Mouse (Mus musculus) hindbrain, embryonic 11.5 days (tissue): Measurements from ENCODE around the gene Clec14a. TPM values are rescaled to one million over a fixed set of nuclear protein-coding genes. Genes with fewer than 3 reads are reported as not detected.
A peak's percentile ranks its signal among the peaks of the same experiment; 100 is the strongest.
"Not testable (repeated sequence)": the region's sequence is repeated elsewhere in the genome, so short reads cannot be mapped to it uniquely, and the experiment has no call there.

Experiments
- ATAC-seq: fragments of 200-750 bp; cut with Nextera tagmentation; 2 replicates; pipeline ENCODE4 v1.8.0; 2017; ENCODE audit warnings: mild to moderate bottlenecking, moderate TSS enrichment, moderate library complexity; ENCODE audit not compliant: low FRiP score
- DNase-seq: peaks from one replicate; pipeline ENCODE4 v3.0.0-alpha.2; 2015; ENCODE audit warnings: low spot score
- H3K27ac ChIP-seq: fragments of 300-500 bp; sonication (generic); 2 replicates; pipeline ENCODE4 v1.5.1; 2014; ENCODE audit warnings: mild to moderate bottlenecking, low read depth, low read length
- H3K27me3 ChIP-seq: fragments of 300-500 bp; sonication (generic); 2 replicates; pipeline ENCODE4 v1.6.1; 2014; ENCODE audit warnings: mild to moderate bottlenecking, low read length, moderate library complexity, mixed read lengths; ENCODE audit not compliant: control insufficient read depth, insufficient read depth
- H3K36me3 ChIP-seq: fragments of 300-500 bp; sonication (generic); 2 replicates; pipeline ENCODE4 v1.6.1; 2014; ENCODE audit warnings: mild to moderate bottlenecking, low read length, moderate library complexity, mixed read lengths; ENCODE audit not compliant: control insufficient read depth, insufficient read depth
- H3K4me1 ChIP-seq: fragments of 300-500 bp; sonication (generic); replicated peaks from 2 replicates; pipeline ENCODE4 v1.6.1; 2014; ENCODE audit warnings: low read length, mixed read lengths; ENCODE audit not compliant: control insufficient read depth, insufficient read depth
- H3K4me2 ChIP-seq: fragments of 300-500 bp; sonication (generic); replicated peaks from 2 replicates; pipeline ENCODE4 v1.6.1; 2014; ENCODE audit warnings: mild to moderate bottlenecking, low read depth, low read length
- H3K4me3 ChIP-seq: fragments of 300-500 bp; sonication (generic); 2 replicates; pipeline ENCODE4 v1.5.1; 2014; ENCODE audit warnings: low read depth, low read length
- H3K9ac ChIP-seq: fragments of 300-500 bp; sonication (generic); 2 replicates; pipeline ENCODE4 v1.6.1; 2014; ENCODE audit warnings: low read depth, low read length
- H3K9me3 ChIP-seq: fragments of 300-500 bp; sonication (generic); 2 replicates; pipeline ENCODE4 v1.6.1; 2016; ENCODE audit warnings: low read length; ENCODE audit not compliant: control insufficient read depth
- WGBS: fragments of 180-500 bp; shearing (Covaris S2); extraction: QIAGEN DNeasy Blood & Tissue Kit; methylation state at CpG from one replicate; pipeline ENCODE4 v1.1.7; 2014; 5-methylcytosine and 5-hydroxymethylcytosine counted together
- polyA plus RNA-seq: library from polyadenylated mRNA; unstranded; fragments of >200 nt; fragmentation: Nextera tagmentation; extraction: Ambion mirVana; gene quantifications from 2 replicates; pipeline ENCODE4 v1.2.1, GENCODE M21; 2014

Clec14a gene
- 7.0 TPM in 2 replicates for polyA plus RNA-seq

DNA sequence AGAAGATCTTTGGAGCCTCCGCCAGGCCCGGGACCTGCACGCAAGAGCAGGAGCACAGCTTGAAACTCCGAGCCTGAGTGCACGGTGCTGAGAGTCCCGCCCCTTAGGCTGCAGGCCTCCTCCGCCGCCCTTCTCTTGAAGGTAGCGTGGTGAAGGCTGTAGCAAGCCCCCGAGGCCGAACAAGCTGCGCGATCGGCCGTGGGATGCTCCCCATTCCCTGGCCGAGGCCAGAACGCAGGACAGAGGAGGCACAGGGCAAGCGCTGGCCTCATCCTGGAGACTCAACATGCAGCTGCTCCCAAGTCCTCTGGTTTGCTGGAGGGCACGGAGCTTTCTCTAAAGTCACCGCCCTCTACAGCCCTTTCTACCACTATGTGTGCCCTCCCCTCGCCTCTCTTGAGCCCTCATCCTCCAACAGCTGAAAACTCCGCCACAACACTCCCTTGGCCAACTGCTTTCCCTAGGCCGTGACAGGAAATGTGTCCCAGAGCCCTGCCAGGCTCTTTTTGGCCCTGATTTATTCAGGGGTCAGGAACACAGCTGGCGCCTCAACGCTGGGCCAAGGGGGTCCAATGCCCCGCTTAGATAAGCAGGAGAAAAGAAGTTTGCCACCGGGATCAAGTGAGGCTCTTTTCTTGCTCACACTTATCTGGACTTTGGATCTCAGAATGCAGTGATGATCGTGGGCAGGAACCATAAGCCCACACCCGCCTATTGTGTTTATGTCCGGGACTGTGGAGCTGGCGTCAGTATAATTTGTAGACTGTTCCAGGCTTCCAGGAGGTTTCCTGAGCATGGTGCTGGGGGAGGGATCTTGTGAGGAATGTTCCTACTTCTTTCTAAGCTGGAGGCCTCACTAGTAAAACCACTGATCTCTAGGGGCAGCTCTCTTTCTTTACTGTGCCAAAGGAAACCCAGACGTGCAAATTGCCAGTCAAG is at the start of gene Clec14a:
TSS of gene Clec14a (minus strand) at position 728 of the 939 bp plus-strand sequence.
- DNase-seq: peak; percentile 59
- H3K27ac ChIP-seq: no peak within 1 kb of the TSS
- 7% methylated on average over 32 of the region's 32 CpGs for WGBS

GRCm38 (mm10) chr12:58307835-58308234 is 38.7 kb upstream of the Clec14a start:
- Histone ChIP-seq H3K27me3 (no peaks in the 10 kb centered on the region), H3K27ac (no peak overlapping the region), H3K4me1 (no peaks in the 10 kb centered on the region), H3K9me3 (no peaks in the 10 kb centered on the region), H3K4me2 (no peak overlapping the region), H3K36me3 (no peaks in the 10 kb centered on the region), H3K9ac (no peak overlapping the region), H3K4me3 (no peak overlapping the region)
- 86% methylated on average over 2 of the region's 2 CpGs for WGBS
- ATAC-seq (no peak), DNase-seq (no peak)

More for the DNA sequence above, at the start of gene Clec14a:
- peak within 1 kb of the TSS; percentile 42 for H3K9ac ChIP-seq
- peaks cover 3% of the 10 kb centered on the region; the same call in 1 of the 2 replicates for H3K27me3 ChIP-seq
- no peaks in the 10 kb centered on the region for H3K4me1 ChIP-seq
- peak; percentile 87 for ATAC-seq
- no peaks in the 10 kb centered on the region for H3K9me3 ChIP-seq
- peak within 1 kb of the TSS; percentile 31 for H3K4me3 ChIP-seq
- no peaks in the 10 kb centered on the region for H3K36me3 ChIP-seq
- peak within 1 kb of the TSS; percentile 55 for H3K4me2 ChIP-seq

DNA sequence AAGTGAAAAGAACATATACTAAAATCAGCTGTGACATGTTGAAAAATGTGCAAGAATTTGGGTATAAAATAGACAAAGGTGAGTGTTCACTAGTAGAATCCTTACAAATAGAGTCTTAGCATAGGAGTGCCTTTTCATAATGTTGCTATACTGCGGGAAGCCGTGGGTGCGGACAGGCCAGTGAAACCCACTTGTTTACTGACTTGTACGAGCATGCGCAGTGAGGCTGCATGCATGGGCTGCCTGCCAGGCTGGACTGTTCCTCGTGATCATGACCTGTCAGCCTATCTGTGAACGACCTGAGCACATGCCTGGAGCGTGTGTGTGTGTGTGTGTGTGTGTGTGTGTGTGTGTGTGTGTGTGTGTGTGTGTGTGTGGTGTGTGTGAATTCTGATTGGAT is 37.3 kb upstream of the Clec14a start:
- H3K27ac ChIP-seq, H3K9me3 ChIP-seq, ATAC-seq, H3K4me1 ChIP-seq, H3K4me3 ChIP-seq, H3K36me3 ChIP-seq, H3K9ac ChIP-seq, DNase-seq, H3K4me2 ChIP-seq, H3K27me3 ChIP-seq: not testable (repeated sequence)
- 88% methylated on average over 8 of the region's 8 CpGs for WGBS

- Histone ChIP-seq H3K4me2 (no peak overlapping the region), H3K9me3 (no peaks in the 10 kb centered on the region), H3K9ac (no peak overlapping the region), H3K4me1 (no peaks in the 10 kb centered on the region), H3K27me3 (no peaks in the 10 kb centered on the region), H3K4me3 (no peak overlapping the region), H3K36me3 (no peaks in the 10 kb centered on the region), H3K27ac (no peak overlapping the region)
- DNase-seq (no peak), ATAC-seq (no peak)
- 72% methylated on average over 2 of the region's 2 CpGs for WGBS
Observed at GRCm38 (mm10) chr12:58305567-58305966, 36.5 kb upstream of the Clec14a start.

DNA sequence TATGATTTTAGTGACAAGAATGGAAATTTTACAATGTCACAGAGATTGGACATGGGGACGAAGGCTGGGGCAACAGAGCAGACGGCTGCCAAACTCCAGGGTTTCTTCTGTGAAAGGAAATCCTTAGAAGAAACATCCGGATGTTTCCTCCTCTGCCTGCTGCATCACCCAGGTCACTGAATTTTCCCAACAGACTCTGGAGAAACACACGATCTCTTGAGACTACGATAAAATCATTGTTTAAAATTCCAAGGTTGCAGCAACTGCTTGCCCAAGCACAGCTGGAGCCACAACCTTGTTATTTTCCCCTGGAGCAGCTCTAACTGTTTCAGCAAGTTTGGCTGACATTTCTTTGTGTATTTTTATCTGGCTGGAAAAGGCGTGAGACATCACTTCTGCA is 27.9 kb upstream of the Clec14a start:
- no peak for DNase-seq
- H3K9me3 ChIP-seq: no peaks in the 10 kb centered on the region
- no peaks in the 10 kb centered on the region for H3K36me3 ChIP-seq
- H3K27me3 ChIP-seq: no peaks in the 10 kb centered on the region
- ATAC-seq: no peak
- H3K27ac ChIP-seq: no peak overlapping the region
- H3K4me1 ChIP-seq: no peaks in the 10 kb centered on the region
- no peak overlapping the region for H3K4me3 ChIP-seq
- WGBS: 79% methylated on average over 6 of the region's 6 CpGs
- H3K4me2 ChIP-seq: no peak overlapping the region
- H3K9ac ChIP-seq: no peak overlapping the region

DNA sequence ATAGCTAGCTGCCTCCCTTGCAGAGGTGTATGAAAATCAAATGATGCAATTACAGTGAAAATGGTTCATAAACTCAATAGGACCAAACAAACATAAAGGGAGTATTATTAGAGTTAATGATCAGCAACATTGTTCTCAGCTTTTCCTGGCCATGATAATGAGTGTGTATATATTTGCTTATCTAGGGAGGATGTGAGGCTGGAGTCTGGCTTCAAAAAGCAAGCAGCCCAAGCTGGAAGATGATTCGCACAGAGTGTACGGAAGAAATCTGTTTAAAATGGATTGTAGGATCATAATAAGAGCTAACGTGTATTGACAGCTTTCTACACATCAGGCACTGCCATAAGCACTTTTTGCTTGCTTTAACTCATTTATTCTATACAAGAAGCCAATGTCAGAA is 16.8 kb upstream of the Clec14a start:
- no peak overlapping the region for H3K4me2 ChIP-seq
- DNase-seq (no peak), ATAC-seq (no peak)
- no peaks in the 10 kb centered on the region for H3K27me3 ChIP-seq
- no peaks in the 10 kb centered on the region for H3K36me3 ChIP-seq
- H3K4me3 ChIP-seq: no peak overlapping the region
- WGBS: 90% methylated on average over 3 of the region's 3 CpGs
- H3K4me1 ChIP-seq: no peaks in the 10 kb centered on the region
- H3K9ac ChIP-seq: no peak overlapping the region
- no peaks in the 10 kb centered on the region for H3K9me3 ChIP-seq
- H3K27ac ChIP-seq: no peak overlapping the region

- Histone ChIP-seq H3K27me3 (peaks cover 3% of the 10 kb centered on the region; the same call in 1 of the 2 replicates), H3K9ac (no peak overlapping the region), H3K9me3 (no peaks in the 10 kb centered on the region), H3K4me3 (no peak overlapping the region), H3K4me1 (no peaks in the 10 kb centered on the region), H3K4me2 (no peak overlapping the region), H3K27ac (no peak overlapping the region), H3K36me3 (no peaks in the 10 kb centered on the region)
- ATAC-seq (no peak), DNase-seq (no peak)
- 86% methylated on average over 6 of the region's 6 CpGs for WGBS
Observed at GRCm38 (mm10) chr12:58270520-58270919, 1.4 kb upstream of the Clec14a start.

DNA sequence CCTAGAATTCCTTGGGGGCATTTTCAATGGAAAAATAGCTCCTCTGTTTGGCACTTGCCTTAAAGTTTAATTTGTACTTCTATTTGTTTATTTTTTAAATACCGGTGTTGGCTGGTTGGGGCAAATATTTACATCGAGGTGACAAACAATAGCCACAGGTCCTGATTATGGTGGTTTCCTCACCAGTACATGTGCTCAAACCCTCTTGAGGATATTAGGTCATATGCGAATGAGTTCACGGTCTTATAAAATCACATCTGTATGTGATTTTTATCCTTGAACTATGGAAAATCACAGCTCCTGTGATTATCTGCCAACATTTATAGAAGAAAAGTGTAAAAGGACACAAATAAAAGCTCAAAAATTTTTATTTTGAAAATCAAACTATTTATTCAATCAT is 415 bp upstream of the Clec14a start:
- DNase-seq (no peak), ATAC-seq (no peak)
- no peak overlapping the region for H3K4me3 ChIP-seq
- WGBS: 79% methylated on average over 4 of the region's 4 CpGs
- H3K36me3 ChIP-seq: no peaks in the 10 kb centered on the region
- no peaks in the 10 kb centered on the region for H3K4me1 ChIP-seq
- H3K9me3 ChIP-seq: no peaks in the 10 kb centered on the region
- no peak overlapping the region for H3K4me2 ChIP-seq
- no peak overlapping the region for H3K9ac ChIP-seq
- no peak overlapping the region for H3K27ac ChIP-seq
- H3K27me3 ChIP-seq: peaks cover 3% of the 10 kb centered on the region; the same call in 1 of the 2 replicates

DNA sequence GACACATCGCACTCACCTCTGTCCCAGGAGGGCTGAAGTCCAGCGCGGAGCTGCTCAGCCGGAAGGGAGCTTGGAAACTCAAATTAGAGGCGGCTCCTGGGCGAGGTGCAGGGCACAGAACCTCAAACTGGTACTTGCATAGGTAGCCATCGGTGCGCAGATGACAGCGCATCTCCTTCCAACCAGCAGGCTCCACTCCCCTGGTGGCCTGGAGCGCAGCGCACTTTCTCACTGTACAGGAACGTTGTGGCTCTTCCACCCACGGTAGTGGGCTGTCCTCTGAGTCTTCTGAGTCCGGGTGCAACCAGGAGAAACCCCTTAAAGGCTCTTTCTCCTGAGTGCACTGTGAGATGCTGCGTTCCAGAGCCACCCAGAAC is 916 bp downstream of the Clec14a start:
- H3K4me2 ChIP-seq: peak overlapping the region; percentile 55
- peak overlapping the region; percentile 31 for H3K4me3 ChIP-seq
- no peaks in the 10 kb centered on the region for H3K9me3 ChIP-seq
- H3K4me1 ChIP-seq: no peaks in the 10 kb centered on the region
- H3K9ac ChIP-seq: peak overlapping the region; percentile 42
- H3K27me3 ChIP-seq: peaks cover 3% of the 10 kb centered on the region; the same call in 1 of the 2 replicates
- H3K36me3 ChIP-seq: no peaks in the 10 kb centered on the region
- no peak overlapping the region for H3K27ac ChIP-seq
- no peak for DNase-seq
- peak; percentile 69 for ATAC-seq
- 10% methylated on average over 15 of the region's 15 CpGs for WGBS
